Mouse (Mus musculus) megakaryocyte, embryonic 14.5 days (primary cell): ENCODE measurements around the gene Mylk2.

Experiments used
- FLI1 ChIP-seq: IDR thresholded peaks from 2 replicates; pipeline ENCODE4 v1.6.1; 2012; ENCODE audit warnings: low read length, inconsistent platforms, mixed read lengths
- GATA1 ChIP-seq: IDR thresholded peaks from 3 replicates; pipeline ENCODE4 v1.6.1; 2012; ENCODE audit warnings: mixed read lengths, low read length, inconsistent platforms, borderline replicate concordance

- TF ChIP-seq GATA1 (no peak), FLI1 (no peak)
These were observed 20.5 kb downstream of the Mylk2 start for GRCm38 (mm10) chr2:152931456-152932160.
